Mouse (Mus musculus): ENCODE results near the gene D430041D05Rik. TPM values are rescaled to one million over a fixed set of nuclear protein-coding genes. Genes with fewer than 3 reads are reported as not detected.

The D430041D05Rik gene
- polyA plus RNA-seq, 1 experiment: not detected

DNA sequence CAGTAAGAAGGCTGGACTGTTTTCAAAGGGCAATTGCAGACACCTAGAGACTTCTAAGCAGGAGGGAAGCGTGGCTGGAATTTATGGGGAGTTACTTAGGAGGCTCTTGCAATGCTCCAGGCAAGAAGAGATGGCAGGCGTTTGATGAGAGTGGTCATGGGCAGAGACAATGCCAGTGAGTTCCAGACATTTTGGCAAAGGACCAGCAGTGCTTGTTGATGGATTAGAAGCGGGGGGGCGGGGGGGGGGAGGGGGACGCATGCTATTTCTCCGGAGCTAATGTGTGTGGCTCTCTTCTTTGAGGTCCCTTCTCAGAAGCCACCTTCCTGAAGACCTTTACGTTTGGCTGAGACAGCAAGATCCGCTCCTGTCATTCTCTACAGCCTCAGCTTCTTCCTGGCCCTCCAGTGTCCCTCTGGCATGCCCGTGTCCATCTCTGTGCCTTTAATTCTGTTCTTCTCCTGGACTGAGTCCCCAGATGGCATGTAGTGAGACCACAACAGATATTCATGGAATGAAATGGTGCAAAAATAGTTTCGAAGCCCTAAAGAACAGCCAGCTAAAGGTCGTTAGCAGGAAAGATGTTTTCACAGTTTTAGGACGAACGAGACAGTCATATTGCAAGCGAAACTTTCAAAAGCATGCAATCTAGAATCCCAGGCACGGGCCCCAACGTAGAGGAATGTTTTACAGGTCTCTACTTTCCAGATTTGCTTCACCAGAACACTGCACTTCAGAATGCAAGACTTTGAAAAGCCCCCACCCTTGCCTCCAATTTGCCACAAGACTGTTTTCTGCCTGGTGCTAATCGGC, 234.4 kb downstream of the D430041D05Rik start:
- Histone ChIP-seq H3K4me1 (ENCODE audit: control insufficient read depth, insufficient read depth, low read length) (peaks cover 6% of the 10 kb centered on the region; the same call in 1 of the 2 replicates), H3K27ac (ENCODE audit: insufficient read depth, low read depth, low read length) (no peak overlapping the region), H3K4me3 (ENCODE audit: insufficient read depth, low read length) (no peak overlapping the region)
- no peak for TF ChIP-seq POLR2A (IDR thresholded peaks at IDR 0.05; ENCODE audit: borderline replicate concordance, low read depth, low read length)
- no peak for TF ChIP-seq CTCF (IDR thresholded peaks at IDR 0.05; ENCODE audit: low read depth, low read length)

DNA sequence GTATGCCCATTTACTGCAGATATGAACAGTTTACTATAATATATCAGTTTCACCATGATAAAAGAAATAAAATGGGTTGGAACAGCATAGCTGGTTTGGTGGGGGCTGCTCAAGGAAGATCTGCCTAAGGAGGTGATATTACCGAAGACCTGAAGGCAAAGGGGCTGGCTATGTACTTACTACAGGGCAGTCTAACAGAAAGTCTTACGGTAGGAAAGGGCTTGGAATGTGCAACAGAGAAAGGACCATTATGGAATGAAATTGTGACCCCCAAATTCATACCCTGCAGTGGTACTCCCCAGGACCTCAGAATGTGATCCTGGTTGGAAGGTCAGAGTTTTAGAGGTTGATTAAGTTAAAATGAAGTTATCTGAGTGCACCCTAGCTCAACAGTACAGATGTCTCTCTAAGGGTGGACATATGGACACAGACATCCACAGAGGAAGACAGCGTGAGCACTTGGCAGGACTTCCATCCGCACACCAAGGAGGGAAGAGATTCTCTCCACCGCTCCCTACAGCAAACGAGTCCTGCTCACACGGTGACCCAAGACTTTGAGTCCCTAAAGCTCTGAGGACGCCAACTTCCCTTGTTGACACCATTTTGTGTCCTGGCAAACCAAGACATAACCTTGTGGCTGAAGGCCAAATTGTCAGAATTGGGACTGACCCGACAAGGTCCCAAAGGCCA, 235.2 kb downstream of the D430041D05Rik start:
- H3K4me3 ChIP-seq (ENCODE audit: insufficient read depth, low read length): no peak overlapping the region
- H3K4me1 ChIP-seq (ENCODE audit: control insufficient read depth, insufficient read depth, low read length): peaks cover 6% of the 10 kb centered on the region; the same call in 1 of the 2 replicates
- TF ChIP-seq POLR2A (IDR thresholded peaks at IDR 0.05; ENCODE audit: borderline replicate concordance, low read depth, low read length) (no peak), CTCF (IDR thresholded peaks at IDR 0.05; ENCODE audit: low read depth, low read length) (no peak)
- no peak overlapping the region for H3K27ac ChIP-seq (ENCODE audit: insufficient read depth, low read depth, low read length)

DNA sequence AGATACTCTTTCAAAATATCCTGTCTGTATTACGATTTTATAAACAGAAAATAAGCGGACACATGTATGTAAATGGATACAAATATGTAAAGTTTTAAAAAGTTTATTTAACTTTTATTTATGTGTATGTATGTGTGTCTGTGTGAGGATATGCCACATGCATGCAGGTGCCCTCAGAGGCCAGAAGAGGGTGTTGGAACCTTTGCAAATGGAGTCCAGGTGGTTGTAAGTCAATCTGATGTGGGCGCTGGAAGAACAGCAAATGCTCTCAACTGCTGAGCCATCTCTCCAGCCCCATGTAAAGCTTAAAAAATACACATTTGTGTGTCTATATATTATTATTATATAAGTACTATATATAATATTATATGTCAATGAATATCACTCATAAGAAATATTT, 237.4 kb downstream of the D430041D05Rik start:
- TF ChIP-seq CTCF (IDR thresholded peaks at IDR 0.05; ENCODE audit: low read depth, low read length): no peak
- no peak for TF ChIP-seq POLR2A (IDR thresholded peaks at IDR 0.05; ENCODE audit: borderline replicate concordance, low read depth, low read length)

DNA sequence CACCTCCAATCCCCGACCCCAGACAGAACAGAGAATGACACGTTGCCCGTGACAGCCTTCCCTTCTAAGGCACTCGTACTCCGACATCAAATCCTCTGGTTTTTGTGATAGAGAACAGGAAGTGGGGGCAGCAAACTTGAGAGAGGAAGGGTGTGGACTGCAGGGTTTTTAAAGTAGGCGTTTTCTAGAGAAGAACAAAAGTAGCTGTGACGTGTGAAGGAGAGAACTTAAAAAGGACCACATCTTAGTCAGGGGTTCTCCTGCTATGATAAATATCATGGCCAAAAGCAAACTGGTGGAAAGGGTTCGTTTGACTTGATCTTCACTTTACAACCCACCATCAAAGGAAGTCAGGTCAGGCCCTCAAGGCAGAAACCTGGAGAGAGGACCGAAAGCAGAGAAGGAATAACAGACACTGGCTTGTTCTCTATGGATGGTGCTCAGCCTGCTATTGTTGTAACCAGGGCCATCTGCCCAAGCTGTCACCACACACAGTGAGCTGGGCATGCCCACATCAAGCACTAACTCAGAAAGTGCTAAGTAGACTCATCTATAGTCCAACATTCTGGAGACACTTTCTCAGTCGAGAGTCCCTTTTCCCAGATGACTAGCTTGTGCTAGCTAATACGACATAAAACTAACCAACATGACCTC, 238.0 kb downstream of the D430041D05Rik start:
- H3K27ac ChIP-seq (ENCODE audit: insufficient read depth, low read depth, low read length): no peak overlapping the region
- H3K4me3 ChIP-seq (ENCODE audit: insufficient read depth, low read length): no peak overlapping the region
- TF ChIP-seq POLR2A (IDR thresholded peaks at IDR 0.05; ENCODE audit: borderline replicate concordance, low read depth, low read length) (no peak), CTCF (IDR thresholded peaks at IDR 0.05; ENCODE audit: low read depth, low read length) (no peak)
- H3K4me1 ChIP-seq (ENCODE audit: control insufficient read depth, insufficient read depth, low read length): peaks cover 6% of the 10 kb centered on the region; the same call in 1 of the 2 replicates

More for the DNA sequence above, 237.4 kb downstream of the D430041D05Rik start:
- Histone ChIP-seq H3K4me3 (ENCODE audit: insufficient read depth, low read length) (no peak overlapping the region), H3K27ac (ENCODE audit: insufficient read depth, low read depth, low read length) (no peak overlapping the region), H3K4me1 (ENCODE audit: control insufficient read depth, insufficient read depth, low read length) (peaks cover 6% of the 10 kb centered on the region; the same call in 1 of the 2 replicates)

DNA sequence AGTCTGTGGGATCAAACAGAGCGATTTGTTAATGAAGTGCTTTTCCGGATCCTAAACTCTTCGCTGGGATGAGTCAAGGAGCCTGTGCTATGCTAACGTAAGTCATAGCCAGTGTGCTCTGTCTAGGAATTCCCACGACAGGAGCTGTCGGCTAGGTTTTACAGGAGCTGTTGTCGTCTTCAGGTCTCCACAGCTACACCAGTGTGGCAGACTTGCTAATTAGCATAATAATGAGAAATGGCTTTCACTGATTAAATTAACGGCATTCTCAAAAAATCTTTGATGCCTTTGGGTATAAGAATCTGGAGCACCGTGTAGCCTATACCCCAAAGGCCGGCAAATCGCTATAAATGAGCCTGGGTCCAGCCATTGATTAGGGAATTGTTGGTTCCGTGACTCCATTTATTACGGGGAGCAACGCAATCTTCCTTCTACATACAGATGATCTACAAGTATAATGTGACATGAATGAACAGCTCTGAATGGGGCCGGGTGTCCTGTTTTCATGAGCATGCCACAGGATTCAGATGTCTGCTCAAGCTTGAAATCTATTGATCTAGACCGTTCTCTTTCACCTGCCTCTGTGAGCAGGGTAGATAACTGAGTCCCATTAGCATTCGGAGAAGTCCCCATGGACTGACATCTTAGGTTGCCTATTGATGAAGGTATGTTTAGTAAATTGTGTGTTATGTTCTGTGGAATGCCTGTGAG, 242.5 kb downstream of the D430041D05Rik start:
- Histone ChIP-seq H3K4me1 (ENCODE audit: control insufficient read depth, insufficient read depth, low read length) (no peaks in the 10 kb centered on the region), H3K27ac (ENCODE audit: insufficient read depth, low read depth, low read length) (no peak overlapping the region), H3K4me3 (ENCODE audit: insufficient read depth, low read length) (no peak overlapping the region)
- TF ChIP-seq POLR2A (IDR thresholded peaks at IDR 0.05; ENCODE audit: borderline replicate concordance, low read depth, low read length) (no peak), CTCF (IDR thresholded peaks at IDR 0.05; ENCODE audit: low read depth, low read length) (no peak)

DNA sequence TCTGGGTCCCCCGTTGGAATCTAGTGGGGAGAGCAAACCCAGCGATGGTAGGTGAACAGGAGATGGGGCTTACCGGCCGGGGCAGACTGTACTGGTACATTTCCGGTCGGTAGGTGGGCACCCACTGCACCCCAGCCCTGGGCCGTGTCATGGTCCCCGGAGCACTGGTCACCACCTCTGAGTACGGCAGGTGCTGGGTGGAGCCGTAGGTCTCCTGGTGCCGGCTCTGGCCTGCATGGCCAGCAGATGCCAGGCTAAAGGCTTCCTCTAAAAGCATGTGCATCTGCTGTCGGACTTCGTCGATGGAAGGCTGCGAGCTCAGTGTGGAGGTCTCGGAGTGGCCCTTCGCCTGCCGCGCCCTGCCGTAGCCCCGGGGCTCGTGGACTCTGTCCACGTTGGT, 243.0 kb downstream of the D430041D05Rik start:
- no peak overlapping the region for H3K27ac ChIP-seq (ENCODE audit: insufficient read depth, low read depth, low read length)
- H3K4me3 ChIP-seq (ENCODE audit: insufficient read depth, low read length): no peak overlapping the region
- TF ChIP-seq POLR2A (IDR thresholded peaks at IDR 0.05; ENCODE audit: borderline replicate concordance, low read depth, low read length): no peak
- no peak for TF ChIP-seq CTCF (IDR thresholded peaks at IDR 0.05; ENCODE audit: low read depth, low read length)
- H3K4me1 ChIP-seq (ENCODE audit: control insufficient read depth, insufficient read depth, low read length): no peaks in the 10 kb centered on the region

DNA sequence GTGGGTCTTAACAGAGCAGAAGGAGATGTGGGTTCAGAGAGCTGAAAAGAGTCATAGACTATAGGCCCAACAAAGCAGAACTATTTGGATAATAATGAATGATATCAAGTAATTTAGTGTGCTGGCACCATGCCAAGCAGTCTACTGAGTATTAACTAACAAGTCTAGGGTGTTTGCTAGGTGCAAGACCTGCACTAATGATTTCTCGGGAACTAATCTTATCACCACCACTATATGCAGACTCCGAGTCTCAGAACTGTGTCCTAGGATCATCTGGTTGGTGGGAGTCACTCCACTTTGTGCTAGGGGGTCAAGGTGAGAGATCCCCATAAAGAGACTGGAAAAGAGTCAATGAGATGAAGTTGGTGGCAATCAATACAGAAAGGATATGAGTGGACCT, 245.2 kb downstream of the D430041D05Rik start:
- H3K4me3 ChIP-seq (ENCODE audit: insufficient read depth, low read length): no peak overlapping the region
- TF ChIP-seq POLR2A (IDR thresholded peaks at IDR 0.05; ENCODE audit: borderline replicate concordance, low read depth, low read length): no peak
- no peak for TF ChIP-seq CTCF (IDR thresholded peaks at IDR 0.05; ENCODE audit: low read depth, low read length)
- no peaks in the 10 kb centered on the region for H3K4me1 ChIP-seq (ENCODE audit: control insufficient read depth, insufficient read depth, low read length)
- no peak overlapping the region for H3K27ac ChIP-seq (ENCODE audit: insufficient read depth, low read depth, low read length)

DNA sequence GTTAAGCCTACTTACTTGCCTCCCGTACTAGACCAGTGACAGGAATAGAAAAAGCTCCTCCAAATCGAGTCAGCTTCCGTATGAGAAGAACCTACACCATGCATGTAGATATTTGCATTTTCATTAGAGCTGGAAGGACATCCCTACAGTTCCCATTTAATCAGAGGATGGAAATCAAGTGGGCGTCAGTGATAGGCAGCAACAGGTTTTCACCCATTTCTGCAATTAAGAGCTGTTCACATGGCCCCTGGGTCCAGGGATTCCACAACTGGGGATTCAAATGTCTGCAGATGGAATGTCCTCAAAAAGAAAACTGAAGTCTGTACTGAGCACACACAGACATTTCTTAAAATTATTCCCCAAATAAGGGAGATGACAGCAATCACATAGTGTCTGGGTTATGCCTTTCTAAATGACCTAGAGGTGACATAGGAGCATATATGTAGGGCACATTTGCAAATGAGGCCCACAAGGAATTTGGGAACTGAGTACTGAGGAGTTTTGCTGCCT, 246.8 kb downstream of the D430041D05Rik start:
- no peaks in the 10 kb centered on the region for H3K4me1 ChIP-seq (ENCODE audit: control insufficient read depth, insufficient read depth, low read length)
- TF ChIP-seq CTCF (IDR thresholded peaks at IDR 0.05; ENCODE audit: low read depth, low read length) (no peak), POLR2A (IDR thresholded peaks at IDR 0.05; ENCODE audit: borderline replicate concordance, low read depth, low read length) (no peak)
- H3K4me3 ChIP-seq (ENCODE audit: insufficient read depth, low read length): no peak overlapping the region
- no peak overlapping the region for H3K27ac ChIP-seq (ENCODE audit: insufficient read depth, low read depth, low read length)

DNA sequence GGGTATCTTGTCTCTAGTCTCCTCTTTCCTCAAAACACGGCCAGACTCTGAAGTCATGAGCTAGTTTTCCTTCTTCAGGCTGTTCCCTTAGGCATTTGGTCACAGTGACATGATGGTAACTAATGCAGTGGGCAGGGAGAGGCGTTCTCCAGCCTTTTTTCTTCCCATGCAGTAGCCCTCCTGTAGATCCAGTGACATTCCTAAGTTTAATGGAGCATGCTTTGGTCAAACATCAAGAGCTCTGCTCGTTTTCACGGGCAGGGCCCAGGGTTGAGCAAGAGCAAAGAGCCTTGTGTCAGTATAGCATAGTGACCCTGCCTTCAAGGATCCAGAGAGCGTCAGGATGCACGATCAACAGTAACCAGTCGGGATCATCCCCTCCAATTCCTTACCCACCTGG, 247.4 kb downstream of the D430041D05Rik start:
- no peaks in the 10 kb centered on the region for H3K4me1 ChIP-seq (ENCODE audit: control insufficient read depth, insufficient read depth, low read length)
- H3K27ac ChIP-seq (ENCODE audit: insufficient read depth, low read depth, low read length): no peak overlapping the region
- no peak overlapping the region for H3K4me3 ChIP-seq (ENCODE audit: insufficient read depth, low read length)
- TF ChIP-seq POLR2A (IDR thresholded peaks at IDR 0.05; ENCODE audit: borderline replicate concordance, low read depth, low read length): no peak
- no peak for TF ChIP-seq CTCF (IDR thresholded peaks at IDR 0.05; ENCODE audit: low read depth, low read length)
